Mouse (Mus musculus): Measurements from ENCODE around the gene Creb3l2.
"Not testable (repeated sequence)": the region's sequence is repeated elsewhere in the genome, so short reads cannot be mapped to it uniquely, and the experiment has no call there.

Creb3l2 gene

GRCm38 (mm10) chr6:37411696-37412095 is 30.2 kb downstream of the Creb3l2 start:
- in situ Hi-C loops (cut with MboI) = no loop called here

- in situ Hi-C loops (cut with MboI) = no loop called here
These were observed 32.1 kb downstream of the Creb3l2 start for GRCm38 (mm10) chr6:37409829-37410228.

- in situ Hi-C loops (cut with MboI) = no loop called here
These were observed 34.1 kb downstream of the Creb3l2 start for GRCm38 (mm10) chr6:37407876-37408275.

GRCm38 (mm10) chr6:37406903-37407302 is 35.0 kb downstream of the Creb3l2 start:
- in situ Hi-C loops (cut with MboI) = no loop called here

GRCm38 (mm10) chr6:37406018-37406417 is 35.9 kb downstream of the Creb3l2 start:
- in situ Hi-C loops (cut with MboI) = no loop called here

GRCm38 (mm10) chr6:37404325-37404724 is 37.6 kb downstream of the Creb3l2 start:
- in situ Hi-C loops (cut with MboI) = no loop called here

GRCm38 (mm10) chr6:37401928-37402327 is 40.0 kb downstream of the Creb3l2 start:
- in situ Hi-C loops (cut with MboI) = no loop called here

- in situ Hi-C loops (cut with MboI) = no loop called here
These were observed 41.0 kb downstream of the Creb3l2 start for GRCm38 (mm10) chr6:37400866-37401525.

GRCm38 (mm10) chr6:37400167-37400566 is 41.8 kb downstream of the Creb3l2 start:
- in situ Hi-C loops (cut with MboI) = no loop called here

- in situ Hi-C loops (cut with MboI) = no loop called here
These were observed 43.0 kb downstream of the Creb3l2 start for GRCm38 (mm10) chr6:37398943-37399342.

GRCm38 (mm10) chr6:37397973-37398372 is 44.0 kb downstream of the Creb3l2 start:
- in situ Hi-C loops (cut with MboI) = no loop called here

GRCm38 (mm10) chr6:37397254-37397653 is 44.7 kb downstream of the Creb3l2 start:
- in situ Hi-C loops (cut with MboI) = no loop called here

GRCm38 (mm10) chr6:37396127-37396526 is 45.8 kb downstream of the Creb3l2 start:
- in situ Hi-C loops (cut with MboI) = no loop called here

- in situ Hi-C loops (cut with MboI) = no loop called here
These were observed 48.7 kb downstream of the Creb3l2 start for GRCm38 (mm10) chr6:37393263-37393662.

- in situ Hi-C loops (cut with MboI) = no loop called here
These were observed 49.7 kb downstream of the Creb3l2 start for GRCm38 (mm10) chr6:37392262-37392661.

- in situ Hi-C loops (cut with MboI) = no loop called here
These were observed 50.6 kb downstream of the Creb3l2 start for GRCm38 (mm10) chr6:37391313-37391712.

GRCm38 (mm10) chr6:37388960-37389359 is 53.0 kb downstream of the Creb3l2 start:
- in situ Hi-C loops (cut with MboI) = no loop called here

- in situ Hi-C loops (cut with MboI) = no loop called here
These were observed 53.4 kb downstream of the Creb3l2 start for GRCm38 (mm10) chr6:37388501-37388900.

- in situ Hi-C loops (cut with MboI) = no loop called here
These were observed 54.7 kb downstream of the Creb3l2 start for GRCm38 (mm10) chr6:37387281-37387680.

GRCm38 (mm10) chr6:37385602-37386285 is 56.2 kb downstream of the Creb3l2 start:
- in situ Hi-C loops (cut with MboI) = no loop called here

GRCm38 (mm10) chr6:37382761-37383160 is 59.2 kb downstream of the Creb3l2 start:
- in situ Hi-C loops (cut with MboI) = no loop called here

GRCm38 (mm10) chr6:37377836-37378580 is 63.9 kb downstream of the Creb3l2 start:
- in situ Hi-C loops (cut with MboI) = no loop called here

- in situ Hi-C loops (cut with MboI) = not testable (repeated sequence)
These were observed 64.6 kb downstream of the Creb3l2 start for GRCm38 (mm10) chr6:37377387-37377786.
